Mouse (Mus musculus) natural killer cell, adult 2 months (primary cell): ENCODE measurements around the gene Fam228a.
A peak's percentile ranks its signal among the peaks of the same experiment; 100 is the strongest.
"Not testable (repeated sequence)": the region's sequence is repeated elsewhere in the genome, so short reads cannot be mapped to it uniquely, and the experiment has no call there.

Experiments
- DNase-seq, 2 experiments: peaks; one replicate each; pipeline ENCODE4 v3.0.0; 2022; ENCODE audit warnings: low spot score in 2 of 2

Gene Fam228a

GRCm38 (mm10) chr12:4738031-4738576 lies at the start of gene Fam228a:
Gene Fam228a (minus strand): TSS chr12:4738430.
- DNase-seq = no peak

GRCm38 (mm10) chr12:4784466-4784865 lies 46.2 kb upstream of the Fam228a start:
- no peak for DNase-seq

- DNase-seq = no peak
Observed at GRCm38 (mm10) chr12:4783598-4783997, 45.4 kb upstream of the Fam228a start.

- DNase-seq = not testable (repeated sequence)
Observed at GRCm38 (mm10) chr12:4781725-4782404, 43.6 kb upstream of the Fam228a start.

GRCm38 (mm10) chr12:4781270-4781669 lies 43.0 kb upstream of the Fam228a start:
- DNase-seq = no peak

- no peak for DNase-seq
Observed at GRCm38 (mm10) chr12:4780245-4780644, 42.0 kb upstream of the Fam228a start.

- no peak for DNase-seq
Observed at GRCm38 (mm10) chr12:4777734-4778133, 39.5 kb upstream of the Fam228a start.

- no peak for DNase-seq
Observed at GRCm38 (mm10) chr12:4775588-4775949, 37.3 kb upstream of the Fam228a start.

GRCm38 (mm10) chr12:4774895-4775587 lies 36.8 kb upstream of the Fam228a start:
- DNase-seq = no peak

GRCm38 (mm10) chr12:4769333-4769723 lies 31.1 kb upstream of the Fam228a start:
- DNase-seq = no peak

- DNase-seq = peak; percentile 90 to 92
Observed at GRCm38 (mm10) chr12:4768492-4769332, 30.5 kb upstream of the Fam228a start, which contains the start of the genes Pfn4 and Fam228b. Gene Pfn4 (plus strand): TSS chr12:4769022. Gene Fam228b (minus strand): TSS chr12:4769267.

- no peak for DNase-seq
Observed at GRCm38 (mm10) chr12:4757060-4757459, 18.8 kb upstream of the Fam228a start.

GRCm38 (mm10) chr12:4754451-4754850 lies 16.2 kb upstream of the Fam228a start:
- not testable (repeated sequence) for DNase-seq

GRCm38 (mm10) chr12:4744486-4744885 lies 6.3 kb upstream of the Fam228a start:
- no peak for DNase-seq

GRCm38 (mm10) chr12:4742183-4742582 lies 4.0 kb upstream of the Fam228a start:
- DNase-seq = no peak

- DNase-seq = no peak
Observed at GRCm38 (mm10) chr12:4740823-4741222, 2.6 kb upstream of the Fam228a start.

- no peak for DNase-seq
Observed at GRCm38 (mm10) chr12:4732332-4732731, 5.9 kb downstream of the Fam228a start.

- no peak for DNase-seq
Observed at GRCm38 (mm10) chr12:4731629-4732028, 6.6 kb downstream of the Fam228a start.

GRCm38 (mm10) chr12:4729165-4729564 lies 9.1 kb downstream of the Fam228a start:
- no peak for DNase-seq

- DNase-seq = no peak
Observed at GRCm38 (mm10) chr12:4719762-4720754, 18.2 kb downstream of the Fam228a start.
